Mouse (Mus musculus): Measurements from ENCODE around the gene Tln1. TPM values are rescaled to one million over a fixed set of nuclear protein-coding genes. Genes with fewer than 3 reads are reported as not detected.

Gene Tln1
- total and polyA plus RNA-seq, 2 experiments from 2014 or later = 51.0 to 70.3 TPM

DNA sequence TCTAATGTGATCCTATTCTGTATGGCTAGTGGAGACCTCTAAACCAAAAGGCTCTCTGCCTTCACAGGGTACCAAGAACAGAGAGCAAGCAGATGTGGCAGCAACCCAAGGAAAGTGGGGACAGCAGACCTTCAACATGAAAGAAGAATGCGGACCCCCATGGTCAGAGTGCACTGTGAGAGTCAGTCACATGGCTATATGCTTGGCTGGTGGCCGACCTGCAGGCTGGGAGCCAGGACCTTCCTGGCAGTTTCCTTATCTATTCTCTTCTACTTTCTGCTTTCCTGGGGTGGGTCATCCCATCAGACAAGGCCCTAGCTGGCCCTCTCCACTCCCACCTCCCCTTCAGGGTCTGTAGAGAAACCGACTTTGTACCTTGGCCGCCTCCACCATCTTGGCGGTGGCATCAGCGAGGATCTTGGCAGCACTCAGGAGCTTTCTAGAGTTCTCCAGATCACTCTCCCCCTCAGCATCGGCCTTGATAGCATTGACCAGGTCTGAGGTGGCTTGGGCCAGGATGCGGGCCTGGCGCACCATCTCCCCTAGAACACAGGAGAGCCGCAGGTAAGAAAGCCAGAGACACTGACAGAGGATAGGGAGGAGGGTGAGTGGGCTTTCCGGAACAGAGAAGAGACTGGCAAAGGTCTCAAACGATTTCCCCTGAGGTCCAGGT is 16.0 kb downstream of the Tln1 start:
- no peak overlapping the region for H3K9ac ChIP-seq (replicated peaks; ENCODE audit: low read length)
- H3K4me1 ChIP-seq (ENCODE audit: insufficient read depth, low read length) = no peaks in the 10 kb centered on the region
- DNase-seq (ENCODE audit: low spot score) = no peak
- H3K4me2 ChIP-seq (ENCODE audit: low read depth, low read length) = no peak overlapping the region
- 88% methylated on average over 12 of the region's 12 CpGs for WGBS
- ATAC-seq = no peak
- peaks cover 93% of the 10 kb centered on the region for H3K36me3 ChIP-seq (ENCODE audit: insufficient read depth, low read length)
- no peaks in the 10 kb centered on the region for H3K27me3 ChIP-seq (ENCODE audit: insufficient read depth, low read length)
- H3K4me3 ChIP-seq (ENCODE audit: low read length) = no peak overlapping the region
- no peak overlapping the region for H3K27ac ChIP-seq
- TF ChIP-seq CTCF (IDR thresholded peaks at IDR 0.05; ENCODE audit: low read depth) = no peak
- no peaks in the 10 kb centered on the region for H3K9me3 ChIP-seq (ENCODE audit: low read length)

GRCm38 (mm10) chr4:43542044-43542443 is 20.4 kb downstream of the Tln1 start:
- DNase-seq (ENCODE audit: low spot score) = no peak
- no peak for ATAC-seq
- no peak for TF ChIP-seq CTCF (IDR thresholded peaks at IDR 0.05; ENCODE audit: low read depth)

DNA sequence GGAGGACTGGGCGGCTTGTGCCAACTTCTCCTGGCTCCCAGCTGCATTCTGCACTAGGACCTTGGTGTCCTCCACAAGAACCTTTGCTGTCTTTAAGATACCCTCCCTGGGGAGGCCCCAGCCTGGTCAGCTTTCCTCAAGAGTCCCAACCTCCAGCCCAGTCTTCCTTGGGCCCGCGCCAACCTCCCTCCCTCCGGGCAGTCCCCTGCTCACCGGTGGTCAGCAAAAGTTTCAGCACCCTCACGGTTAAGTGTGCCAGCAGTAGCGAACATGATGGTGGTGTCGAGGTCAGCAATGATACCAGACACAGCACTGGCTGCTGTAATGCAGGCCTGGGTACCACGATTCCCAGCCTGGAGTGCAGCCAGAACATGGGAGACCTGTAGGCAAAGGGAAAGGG is 26.5 kb downstream of the Tln1 start:
- H3K36me3 ChIP-seq (ENCODE audit: insufficient read depth, low read length) = peaks cover 91% of the 10 kb centered on the region
- no peak overlapping the region for H3K4me3 ChIP-seq (ENCODE audit: low read length)
- H3K4me2 ChIP-seq (ENCODE audit: low read depth, low read length) = no peak overlapping the region
- no peak overlapping the region for H3K27ac ChIP-seq
- H3K9me3 ChIP-seq (ENCODE audit: low read length) = no peaks in the 10 kb centered on the region
- ATAC-seq (no peak), DNase-seq (ENCODE audit: low spot score) (no peak)
- 96% methylated on average over 9 of the region's 9 CpGs for WGBS
- no peaks in the 10 kb centered on the region for H3K4me1 ChIP-seq (ENCODE audit: insufficient read depth, low read length)
- TF ChIP-seq CTCF (IDR thresholded peaks at IDR 0.05; ENCODE audit: low read depth) = no peak
- H3K9ac ChIP-seq (replicated peaks; ENCODE audit: low read length) = no peak overlapping the region
- no peaks in the 10 kb centered on the region for H3K27me3 ChIP-seq (ENCODE audit: insufficient read depth, low read length)

More at GRCm38 (mm10) chr4:43542044-43542443, 20.4 kb downstream of the Tln1 start:
- no peaks in the 10 kb centered on the region for H3K27me3 ChIP-seq (ENCODE audit: insufficient read depth, low read length)
- H3K4me1 ChIP-seq (ENCODE audit: insufficient read depth, low read length) = no peaks in the 10 kb centered on the region
- H3K36me3 ChIP-seq (ENCODE audit: insufficient read depth, low read length) = peaks cover 93% of the 10 kb centered on the region
- H3K27ac ChIP-seq = no peak overlapping the region
- no peak overlapping the region for H3K4me2 ChIP-seq (ENCODE audit: low read depth, low read length)
- no peak overlapping the region for H3K4me3 ChIP-seq (ENCODE audit: low read length)
- 84% methylated on average over 3 of the region's 3 CpGs for whole genome bisulfite sequencing
- no peak overlapping the region for H3K9ac ChIP-seq (replicated peaks; ENCODE audit: low read length)
- no peaks in the 10 kb centered on the region for H3K9me3 ChIP-seq (ENCODE audit: low read length)

- H3K36me3 ChIP-seq (ENCODE audit: insufficient read depth, low read length) = peaks cover 88% of the 10 kb centered on the region
- H3K27ac ChIP-seq = no peak overlapping the region
- DNase-seq (ENCODE audit: low spot score) (no peak), ATAC-seq (no peak)
- no peaks in the 10 kb centered on the region for H3K4me1 ChIP-seq (ENCODE audit: insufficient read depth, low read length)
- no peaks in the 10 kb centered on the region for H3K9me3 ChIP-seq (ENCODE audit: low read length)
- no peak overlapping the region for H3K9ac ChIP-seq (replicated peaks; ENCODE audit: low read length)
- no peaks in the 10 kb centered on the region for H3K27me3 ChIP-seq (ENCODE audit: insufficient read depth, low read length)
- H3K4me3 ChIP-seq (ENCODE audit: low read length) = no peak overlapping the region
- no peak overlapping the region for H3K4me2 ChIP-seq (ENCODE audit: low read depth, low read length)
- 95% methylated on average over 8 of the region's 8 CpGs for WGBS
- TF ChIP-seq CTCF (IDR thresholded peaks at IDR 0.05; ENCODE audit: low read depth) = no peak
These were observed 26.9 kb downstream of the Tln1 start for GRCm38 (mm10) chr4:43535628-43536027.

- Histone ChIP-seq H3K27me3 (ENCODE audit: insufficient read depth, low read length) (no peaks in the 10 kb centered on the region), H3K4me2 (ENCODE audit: low read depth, low read length) (no peak overlapping the region), H3K4me3 (ENCODE audit: low read length) (no peak overlapping the region), H3K27ac (no peak overlapping the region), H3K9me3 (ENCODE audit: low read length) (no peaks in the 10 kb centered on the region), H3K9ac (replicated peaks; ENCODE audit: low read length) (no peak overlapping the region), H3K4me1 (ENCODE audit: insufficient read depth, low read length) (no peaks in the 10 kb centered on the region), H3K36me3 (ENCODE audit: insufficient read depth, low read length) (peaks cover 65% of the 10 kb centered on the region)
- no peak for ATAC-seq
- no peak for TF ChIP-seq CTCF (IDR thresholded peaks at IDR 0.05; ENCODE audit: low read depth)
- WGBS = 82% methylated on average over 9 of the region's 9 CpGs
- DNase-seq (ENCODE audit: low spot score) = no peak
These were observed 29.2 kb downstream of the Tln1 start for GRCm38 (mm10) chr4:43533270-43533669.

DNA sequence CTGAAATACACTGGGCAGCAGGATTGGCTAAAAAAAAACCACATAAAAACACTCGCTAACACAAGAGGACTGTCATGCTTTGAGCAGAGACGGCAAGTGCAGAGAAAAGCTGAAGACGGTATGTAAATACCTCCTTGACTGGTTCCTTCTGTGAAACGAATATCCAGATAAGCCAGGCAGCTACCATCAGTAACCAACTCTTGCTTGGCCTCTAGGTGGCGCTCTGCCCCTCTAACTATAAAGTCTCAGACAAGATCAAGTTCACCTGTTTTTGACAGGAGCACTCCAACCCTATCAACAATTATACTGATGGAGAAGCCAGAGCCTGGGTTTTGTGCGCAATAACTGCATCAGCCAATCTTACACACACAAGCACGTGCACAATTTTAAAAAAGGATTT is 31.9 kb downstream of the Tln1 start:
- 29% methylated on average over 7 of the region's 7 CpGs for WGBS
- Histone ChIP-seq H3K27ac (no peak overlapping the region), H3K4me2 (ENCODE audit: low read depth, low read length) (no peak overlapping the region), H3K9ac (replicated peaks; ENCODE audit: low read length) (no peak overlapping the region), H3K36me3 (ENCODE audit: insufficient read depth, low read length) (peaks cover 40% of the 10 kb centered on the region), H3K27me3 (ENCODE audit: insufficient read depth, low read length) (no peaks in the 10 kb centered on the region), H3K9me3 (ENCODE audit: low read length) (no peaks in the 10 kb centered on the region), H3K4me1 (ENCODE audit: insufficient read depth, low read length) (no peaks in the 10 kb centered on the region), H3K4me3 (ENCODE audit: low read length) (no peak overlapping the region)
- DNase-seq (ENCODE audit: low spot score) = peak; percentile 86
- TF ChIP-seq CTCF (IDR thresholded peaks at IDR 0.05; ENCODE audit: low read depth) = peak; percentile 86
- peak; percentile 62; the same call in 1 of the 2 replicates for ATAC-seq

GRCm38 (mm10) chr4:43530081-43530501 is 32.4 kb downstream of the Tln1 start:
- Histone ChIP-seq H3K9me3 (ENCODE audit: low read length) (no peaks in the 10 kb centered on the region), H3K36me3 (ENCODE audit: insufficient read depth, low read length) (peaks cover 35% of the 10 kb centered on the region), H3K9ac (replicated peaks; ENCODE audit: low read length) (no peak overlapping the region), H3K4me2 (ENCODE audit: low read depth, low read length) (no peak overlapping the region), H3K4me3 (ENCODE audit: low read length) (no peak overlapping the region), H3K4me1 (ENCODE audit: insufficient read depth, low read length) (no peaks in the 10 kb centered on the region), H3K27ac (no peak overlapping the region), H3K27me3 (ENCODE audit: insufficient read depth, low read length) (no peaks in the 10 kb centered on the region)
- no peak for TF ChIP-seq CTCF (IDR thresholded peaks at IDR 0.05; ENCODE audit: low read depth)
- ATAC-seq (0 out of 2 replicates have a peak, but pooled peaks have one; percentile 19), DNase-seq (ENCODE audit: low spot score) (no peak)
- 63% methylated on average over 8 of the region's 8 CpGs for WGBS

All from hindbrain, postnatal 0 days (tissue).